Mouse (Mus musculus): ENCODE data around the gene BC030867.

BC030867 gene

DNA sequence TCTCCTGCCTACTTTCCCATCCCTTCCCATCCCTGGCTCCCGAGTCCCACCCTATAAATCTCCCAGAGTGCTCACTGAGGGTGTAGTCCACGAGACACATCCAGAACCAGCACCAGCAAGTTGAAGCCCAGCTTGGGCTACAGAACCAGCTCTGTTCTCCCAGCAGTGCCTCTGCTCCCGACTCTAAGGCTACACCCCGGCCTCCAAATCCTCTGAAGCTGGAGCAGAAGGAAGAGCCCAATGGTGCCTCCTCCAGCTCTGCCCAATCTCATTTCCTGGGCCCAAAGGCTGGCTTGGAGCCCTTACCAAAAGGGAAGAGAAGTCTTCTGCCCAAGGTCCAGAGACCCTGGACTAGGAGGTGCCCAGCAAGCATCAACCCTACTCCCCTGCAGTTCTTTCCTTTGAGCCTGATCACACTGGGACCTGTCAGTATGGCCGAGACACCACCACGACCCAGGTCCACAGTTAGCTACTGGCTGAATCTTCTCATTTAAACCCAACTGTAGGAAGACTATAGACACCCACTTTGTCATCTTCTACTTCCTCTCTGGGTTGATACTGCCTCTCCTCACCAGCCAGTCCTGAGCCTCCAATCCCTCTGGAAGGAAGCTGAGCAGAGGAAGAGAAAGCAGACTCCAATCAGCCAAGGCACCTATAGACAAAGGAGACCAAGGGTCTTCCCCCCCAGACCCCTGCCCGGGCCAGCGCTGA is 27.3 kb upstream of the BC030867 start:
- DNase-seq (ENCODE audit: low spot score), result no peak

DNA sequence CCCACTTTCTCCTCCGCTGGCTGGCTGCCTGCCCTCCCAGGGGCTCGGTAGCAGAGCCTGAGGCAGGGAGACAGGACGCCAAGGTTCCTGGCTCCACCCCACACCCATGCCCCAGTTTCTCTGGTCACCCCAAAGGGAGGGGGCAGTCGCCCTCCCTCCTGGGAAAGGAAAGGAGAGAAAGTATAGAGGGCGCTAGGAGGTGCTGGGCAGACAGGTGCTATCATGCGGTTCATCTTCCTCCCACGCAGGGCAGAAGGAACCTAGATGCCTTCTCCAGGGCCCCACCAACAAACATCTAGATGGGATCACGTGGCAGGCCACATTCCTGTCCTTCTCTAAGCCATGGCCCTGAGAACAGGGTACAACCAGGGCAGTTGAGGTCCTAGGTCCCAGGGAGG is 26.7 kb upstream of the BC030867 start:
- peak; percentile 9 for DNase-seq (ENCODE audit: low spot score)

DNA sequence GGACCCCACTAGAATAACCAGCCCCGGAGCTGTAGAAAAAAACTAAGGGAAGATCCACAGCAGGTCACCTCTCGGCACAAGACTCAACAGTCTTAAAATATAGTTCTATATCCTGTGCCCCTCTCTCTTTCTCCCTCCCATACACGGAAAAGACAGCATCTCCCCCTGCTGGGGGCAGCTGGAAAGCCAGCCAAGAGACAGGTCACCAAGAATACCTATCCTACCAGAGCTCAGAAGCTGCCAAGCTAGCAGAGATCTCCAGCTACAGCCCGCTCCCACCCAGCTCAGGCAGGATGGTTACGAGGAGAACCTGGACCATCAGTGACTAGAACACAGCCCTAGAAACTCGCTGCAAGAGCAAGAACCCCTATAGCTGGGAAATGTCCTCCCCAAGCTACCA is 25.5 kb upstream of the BC030867 start:
- DNase-seq (ENCODE audit: low spot score), result no peak

DNA sequence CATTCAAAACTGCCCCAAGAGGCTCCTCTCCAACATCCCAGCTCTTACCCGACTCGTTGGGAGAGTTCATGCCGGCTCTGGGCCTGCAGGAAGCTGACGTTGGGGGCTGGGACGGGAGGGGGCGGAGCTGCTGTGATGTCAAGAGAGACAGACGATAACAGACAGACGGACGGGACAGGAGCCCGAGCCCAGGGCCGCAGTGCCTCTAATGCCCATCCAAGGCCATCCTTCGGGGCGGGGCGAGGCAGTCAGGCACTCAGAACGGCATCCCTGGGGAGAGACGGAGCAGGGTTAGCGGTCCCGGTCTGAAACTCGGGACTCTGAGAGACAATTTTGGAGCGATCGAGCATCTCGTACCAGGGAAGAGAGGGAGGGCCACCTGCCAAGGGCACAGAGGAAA is 24.0 kb upstream of the BC030867 start:
- no peak for DNase-seq (ENCODE audit: low spot score)

DNA sequence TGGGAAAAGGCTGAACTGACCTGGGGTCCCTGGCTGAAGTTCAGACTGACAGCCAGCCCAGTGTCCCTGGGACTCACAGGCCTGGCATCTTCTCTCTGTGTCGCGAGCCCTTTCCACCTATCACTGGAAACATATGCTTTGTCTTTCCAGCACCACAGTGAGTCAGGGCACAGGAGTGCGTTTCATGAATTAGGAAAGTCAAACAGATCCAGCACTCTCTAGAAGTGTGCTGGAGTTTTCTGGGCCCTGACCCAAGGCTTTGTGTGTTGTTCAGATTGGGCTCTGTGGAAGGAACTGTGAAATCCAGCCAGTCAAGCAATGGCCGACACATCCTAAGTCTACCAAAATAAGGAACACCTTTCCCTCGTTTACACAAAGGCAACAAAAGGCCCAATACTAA is 23.5 kb upstream of the BC030867 start:
- DNase-seq (ENCODE audit: low spot score), result no peak

DNA sequence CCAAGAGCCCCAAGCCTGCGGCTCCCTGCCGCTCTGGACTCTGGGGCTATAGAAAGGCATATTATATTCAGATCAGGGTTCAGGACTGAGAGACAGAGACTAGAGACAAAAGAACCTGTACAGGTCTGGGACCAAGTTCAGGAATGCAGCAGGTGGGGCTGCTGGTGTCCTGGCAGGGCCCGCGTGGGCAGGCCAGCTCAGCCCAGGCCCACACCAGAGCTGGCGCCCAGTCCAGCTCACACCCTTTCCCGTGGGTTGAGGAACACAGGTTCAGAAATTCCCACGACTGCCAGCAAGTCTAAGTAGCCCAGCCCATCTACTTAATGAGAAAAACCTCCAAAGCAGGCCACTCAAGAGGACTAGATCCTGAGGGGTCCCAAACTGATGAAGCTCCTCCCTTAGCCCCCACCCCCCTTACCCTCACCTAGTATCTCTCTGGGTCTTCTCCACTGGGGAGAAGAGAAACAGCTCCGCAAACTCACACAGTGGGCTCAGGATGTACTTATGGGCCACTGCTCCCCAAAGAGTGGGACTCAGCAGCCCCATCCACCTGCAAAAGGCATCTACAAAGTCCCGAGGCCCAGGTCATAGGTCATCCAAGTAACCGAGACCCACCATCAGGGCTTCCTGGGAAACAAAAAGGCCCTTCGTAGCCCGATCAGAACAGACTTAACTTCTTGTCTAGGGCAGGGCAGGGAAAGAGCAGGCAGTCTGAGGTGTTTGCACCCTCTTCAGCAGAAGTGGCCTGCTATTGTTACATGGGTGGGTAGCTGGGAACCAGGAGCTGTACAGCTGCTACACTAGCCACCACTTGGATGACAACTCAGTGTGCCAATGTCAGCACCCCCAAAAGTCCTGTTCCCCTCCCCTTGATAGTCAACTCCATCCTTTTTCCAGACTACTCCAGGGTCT is 22.4 kb upstream of the BC030867 start:
- no peak for DNase-seq (ENCODE audit: low spot score)

DNA sequence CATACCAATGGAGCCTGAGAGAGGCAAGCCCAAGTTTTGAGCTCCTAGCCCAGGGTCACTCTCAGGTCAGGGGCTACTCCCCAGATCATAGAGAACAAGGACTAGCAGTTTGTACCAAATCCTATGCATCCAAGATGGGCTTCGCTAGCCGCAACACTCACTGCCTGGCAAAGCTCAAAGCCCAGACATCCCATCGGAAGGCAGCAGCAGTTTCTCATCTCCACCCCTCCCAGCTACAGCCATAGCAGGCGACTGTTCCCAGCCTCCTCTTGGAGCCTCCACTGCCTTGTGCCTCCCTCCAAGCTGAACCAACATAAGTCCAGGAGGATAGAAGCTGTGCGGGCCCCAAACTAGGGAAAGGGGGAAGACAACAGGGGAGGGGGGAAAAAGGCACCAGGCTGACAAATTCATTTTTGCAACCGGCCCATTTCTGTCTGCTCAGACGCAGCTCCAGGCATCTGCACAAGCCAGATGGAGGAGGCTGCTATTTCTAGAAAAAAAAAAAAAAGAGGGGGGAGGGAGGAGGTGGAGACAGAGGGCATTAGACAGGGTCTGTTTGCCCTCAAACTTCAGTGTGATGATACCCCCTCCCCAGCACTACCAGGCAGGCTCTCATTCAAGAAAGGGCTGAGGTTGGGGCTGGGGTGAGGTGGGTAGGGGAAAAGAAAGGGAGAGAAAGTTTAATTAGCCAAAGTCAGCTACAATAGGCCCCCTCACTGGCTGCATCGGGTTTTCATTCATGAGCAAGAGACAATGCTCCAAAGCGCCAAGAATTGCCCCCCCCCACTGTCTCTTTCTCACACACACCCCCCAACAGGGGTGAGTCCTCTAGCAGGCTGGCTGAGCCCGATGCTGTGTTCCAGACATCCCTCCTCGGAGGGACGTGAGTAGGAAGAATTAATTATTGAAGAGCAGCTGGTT is 21.2 kb upstream of the BC030867 start:
- DNase-seq (ENCODE audit: low spot score), result no peak

DNA sequence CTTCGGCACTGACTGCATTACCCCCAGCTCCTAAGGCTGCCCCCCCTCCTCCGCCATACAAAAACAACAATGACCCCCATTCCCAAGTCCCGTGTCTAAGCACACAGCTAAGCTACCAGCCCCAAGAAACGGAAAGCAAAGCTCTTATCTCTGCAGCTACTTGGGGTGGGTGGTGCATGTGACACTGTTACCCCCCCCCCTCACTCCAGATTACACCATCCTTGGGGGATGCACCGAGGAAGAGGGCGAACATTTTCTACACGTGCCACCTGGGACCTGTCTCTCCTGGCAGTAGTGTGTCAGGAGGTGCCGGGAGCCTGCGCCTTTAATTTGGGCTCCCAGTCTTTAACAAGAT is 20.5 kb upstream of the BC030867 start:
- DNase-seq (ENCODE audit: low spot score), result no peak

DNA sequence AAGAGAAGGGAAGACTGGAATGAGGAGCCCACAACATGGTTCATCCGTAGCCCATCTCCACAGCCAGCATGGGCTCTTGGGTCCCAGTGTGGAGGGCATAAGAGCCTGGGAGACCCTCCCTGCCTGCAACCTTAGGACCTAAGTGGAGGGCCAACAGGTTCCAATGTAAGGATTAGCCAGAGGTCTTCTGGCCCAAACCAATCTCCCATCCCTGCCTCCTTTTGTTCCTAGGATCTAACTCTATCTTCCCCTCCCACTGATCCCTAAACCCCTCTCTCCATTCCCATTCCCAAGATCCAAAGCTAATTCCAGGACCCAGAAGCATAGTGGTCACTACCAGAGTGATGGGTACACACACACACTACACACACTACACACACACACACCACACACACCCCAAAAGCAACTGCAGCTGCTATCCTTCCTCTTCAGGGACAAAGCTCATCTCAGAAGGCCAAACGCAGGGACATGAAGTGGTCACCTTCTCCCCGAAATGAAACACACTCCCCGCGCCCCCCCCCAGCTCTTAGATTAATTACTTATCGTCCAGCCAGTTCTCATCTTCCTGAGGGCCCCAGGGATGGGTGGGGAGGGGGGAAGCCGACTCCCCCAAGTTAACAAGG is 19.9 kb upstream of the BC030867 start:
- DNase-seq (ENCODE audit: low spot score), result no peak

DNA sequence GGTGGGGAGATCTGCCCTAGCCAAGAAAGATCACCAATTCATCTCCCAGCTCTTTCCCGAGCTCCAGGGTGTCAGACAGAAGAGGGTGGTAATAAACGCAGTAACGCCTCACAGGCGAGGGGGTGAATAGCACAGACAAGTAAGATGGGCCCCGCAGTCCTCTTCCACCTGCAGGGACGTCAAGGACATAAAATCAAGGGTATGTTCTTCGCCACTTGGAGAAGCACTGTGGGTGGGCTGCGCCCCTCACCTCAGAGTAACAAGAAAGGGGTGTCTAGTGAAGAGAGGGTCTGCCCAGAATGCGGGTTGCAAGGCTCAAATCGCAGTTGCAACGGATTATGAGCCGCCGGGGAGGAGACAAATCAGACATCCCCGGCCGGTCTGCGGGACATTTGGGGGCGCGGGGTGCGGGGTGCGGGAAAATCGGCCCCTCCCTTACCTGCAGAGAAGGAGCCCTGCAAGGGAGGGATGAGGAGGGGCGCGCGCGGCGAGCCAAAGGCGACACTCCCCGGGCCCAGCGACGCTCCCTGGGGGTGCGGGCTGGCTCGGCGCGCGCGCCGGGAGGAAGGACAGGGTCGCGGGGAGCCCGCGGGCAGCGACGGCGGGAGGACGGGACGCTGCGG is 19.2 kb upstream of the BC030867 start:
- DNase-seq (ENCODE audit: low spot score), result no peak

DNA sequence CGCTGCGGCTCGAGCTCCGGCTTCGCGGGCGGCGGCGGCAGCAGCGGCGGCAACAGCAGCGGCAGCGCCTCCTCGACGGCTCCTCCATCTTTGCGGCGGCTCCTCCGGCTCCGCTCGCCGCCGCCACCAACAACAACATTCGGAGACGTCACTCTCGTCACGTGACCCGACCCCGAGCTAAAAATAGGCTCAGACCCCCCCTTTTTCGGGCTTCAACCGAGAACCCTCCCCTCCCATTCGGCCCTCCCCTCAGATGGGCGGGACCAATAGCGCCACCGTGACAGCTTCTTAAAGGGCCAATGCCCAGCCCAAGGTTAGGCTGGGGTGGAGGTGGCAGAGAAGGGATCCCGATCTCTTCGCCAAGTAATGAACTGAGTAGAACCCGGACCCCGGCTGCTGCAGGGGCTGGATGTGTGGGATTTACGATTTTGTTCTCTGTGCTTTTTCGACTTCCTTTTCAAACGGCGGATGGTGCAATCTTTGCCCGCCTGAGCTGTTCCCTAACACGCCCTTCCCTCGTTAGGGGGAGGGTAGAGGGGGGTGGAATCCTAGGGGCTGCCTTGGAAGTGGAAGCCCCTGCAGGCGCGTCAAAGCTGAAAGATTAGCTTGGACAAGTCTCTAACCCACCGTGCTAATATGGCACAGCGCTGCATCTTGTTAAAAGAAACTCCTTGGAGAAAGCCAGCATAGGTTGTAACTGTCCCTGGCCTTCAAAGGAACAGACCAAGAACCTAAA is 18.5 kb upstream of the BC030867 start, which contains the start of gene Hdac5:
TSS of gene Hdac5 (minus strand) at position 161 of the 736 bp plus-strand sequence.
- peak; percentile 92 for DNase-seq (ENCODE audit: low spot score)

DNA sequence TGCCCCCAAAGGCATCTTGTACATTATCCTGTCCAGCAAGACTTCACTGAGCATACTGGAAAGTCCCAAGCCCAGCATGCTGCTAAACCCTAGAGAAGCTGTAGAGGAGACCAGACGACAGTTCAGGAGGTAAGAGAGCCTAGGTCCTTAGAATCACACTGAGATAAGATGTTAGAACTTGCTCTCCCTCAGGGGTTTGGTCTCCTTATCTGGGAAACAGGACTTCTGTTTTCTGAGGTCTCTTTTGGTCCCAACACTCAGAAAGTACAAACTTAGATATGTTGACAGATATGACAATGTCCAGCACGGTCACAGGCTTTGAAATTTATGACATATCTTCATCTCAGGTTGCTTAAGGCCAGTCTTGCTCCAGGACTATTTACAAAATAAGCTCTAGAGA is 12.7 kb upstream of the BC030867 start:
- DNase-seq (ENCODE audit: low spot score), result no peak

DNA sequence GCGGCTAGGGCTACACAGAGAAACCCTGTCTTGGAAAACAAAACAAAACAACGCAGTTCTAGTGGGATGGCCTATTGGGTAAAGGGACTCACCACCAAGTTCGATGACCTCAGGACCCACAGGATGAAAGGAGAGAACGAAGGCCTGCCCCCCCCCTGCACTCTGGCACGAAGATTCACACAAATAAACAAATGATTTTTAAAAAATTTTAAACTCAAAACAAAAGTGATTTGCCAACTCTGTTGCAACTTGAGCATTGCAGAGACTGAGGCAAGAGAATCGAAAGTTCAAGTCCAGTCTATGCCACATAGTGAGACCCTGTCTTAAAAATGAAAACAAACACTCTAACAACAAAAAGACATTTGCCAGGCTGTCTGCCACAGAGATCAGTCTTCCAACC is 8.0 kb upstream of the BC030867 start:
- no peak for DNase-seq (ENCODE audit: low spot score)

DNA sequence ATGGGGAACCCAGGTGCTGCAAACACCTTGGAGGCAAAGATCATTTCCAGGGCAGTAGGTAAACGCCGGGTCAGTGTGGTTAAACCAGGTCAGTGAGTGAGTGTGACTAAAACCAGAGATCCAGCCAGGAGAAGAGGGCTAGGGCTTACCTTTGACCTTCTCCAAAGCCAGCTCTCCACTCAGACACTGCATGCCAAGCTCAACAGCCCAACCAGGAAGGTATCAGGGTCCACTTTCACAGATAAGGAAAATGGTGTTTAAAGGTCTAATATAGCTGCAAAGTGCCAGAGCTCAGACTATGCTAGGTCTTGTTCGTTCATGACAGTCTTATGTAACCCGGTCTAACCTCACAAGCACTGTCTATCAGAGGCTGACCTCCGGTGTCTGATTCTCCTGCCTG is 7.4 kb upstream of the BC030867 start:
- no peak for DNase-seq (ENCODE audit: low spot score)

DNA sequence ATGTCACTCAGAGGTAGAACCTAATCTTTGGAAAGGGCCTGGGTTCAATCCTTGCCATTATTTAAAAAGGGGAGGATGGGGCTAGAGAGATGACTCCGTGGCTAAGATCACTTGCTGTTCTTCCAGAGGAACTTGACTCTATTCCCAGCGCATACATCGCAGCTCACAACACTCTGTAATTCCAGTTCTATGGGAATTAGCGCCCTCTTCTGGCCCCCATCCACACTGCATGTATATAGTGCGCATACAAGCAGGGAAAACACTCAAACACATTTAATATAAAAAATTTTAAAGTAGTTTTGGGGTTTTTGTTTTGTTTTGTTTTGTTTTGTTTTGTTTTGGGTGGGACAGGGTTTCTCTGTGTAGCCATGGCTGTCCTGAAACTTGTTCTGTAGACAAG is 6.8 kb upstream of the BC030867 start:
- DNase-seq (ENCODE audit: low spot score), result no peak

DNA sequence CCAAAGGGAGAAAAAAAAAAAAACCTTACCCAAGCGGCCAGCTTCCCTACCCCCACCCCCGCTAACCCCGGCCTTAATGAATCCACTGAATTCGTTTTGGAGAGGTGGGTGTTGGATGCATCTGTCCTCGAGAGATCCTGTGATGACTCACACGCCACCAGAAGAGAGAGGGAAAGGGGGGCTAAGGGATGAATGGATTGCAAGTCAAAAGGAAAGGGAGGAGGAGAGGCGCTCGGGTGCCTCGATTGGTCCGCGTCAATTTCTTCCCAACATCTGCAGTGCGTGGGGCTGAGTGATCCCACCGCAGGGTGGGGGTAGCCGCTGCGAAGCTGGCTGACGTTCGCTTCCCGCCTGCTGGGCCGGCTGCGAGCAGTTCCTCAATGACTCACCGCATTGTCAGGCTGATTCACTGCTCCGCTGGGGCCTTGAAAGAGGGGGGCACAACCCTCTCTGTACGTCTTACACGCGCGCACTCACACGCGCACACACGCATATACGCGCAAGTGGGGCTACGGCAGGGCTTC is 3.7 kb upstream of the BC030867 start:
- DNase-seq (ENCODE audit: low spot score), result no peak

DNA sequence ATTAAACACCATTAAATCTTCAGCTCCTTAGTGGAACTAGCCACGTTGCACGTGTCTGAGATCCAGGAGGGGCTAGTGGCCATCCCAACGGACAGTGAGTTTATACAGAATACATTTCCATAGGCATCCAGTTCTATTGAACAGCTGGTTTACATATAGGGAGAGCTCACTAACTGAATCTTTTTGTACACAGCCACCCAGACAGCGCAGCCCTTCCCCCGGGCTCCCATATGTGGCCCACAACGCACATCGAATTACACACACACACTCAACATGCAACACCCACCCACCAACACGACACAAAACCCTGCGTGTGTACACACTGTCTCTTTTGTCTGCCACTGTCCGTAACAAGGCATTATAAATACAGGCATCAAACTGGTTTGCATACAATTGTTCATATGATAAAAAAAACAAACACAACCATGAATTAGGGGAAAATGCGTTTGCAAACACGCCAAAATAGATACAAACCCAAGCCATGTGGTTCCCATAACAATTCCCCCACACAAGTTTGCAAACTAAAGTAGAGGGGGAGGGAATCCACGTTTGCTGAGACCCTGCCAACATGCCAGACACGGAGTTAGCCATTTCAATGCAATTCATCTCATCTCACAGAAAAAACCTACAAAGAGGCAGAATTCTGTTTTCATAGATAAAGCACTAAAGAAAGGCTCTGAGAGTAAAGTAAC is 3.0 kb upstream of the BC030867 start:
- DNase-seq (ENCODE audit: low spot score), result no peak

DNA sequence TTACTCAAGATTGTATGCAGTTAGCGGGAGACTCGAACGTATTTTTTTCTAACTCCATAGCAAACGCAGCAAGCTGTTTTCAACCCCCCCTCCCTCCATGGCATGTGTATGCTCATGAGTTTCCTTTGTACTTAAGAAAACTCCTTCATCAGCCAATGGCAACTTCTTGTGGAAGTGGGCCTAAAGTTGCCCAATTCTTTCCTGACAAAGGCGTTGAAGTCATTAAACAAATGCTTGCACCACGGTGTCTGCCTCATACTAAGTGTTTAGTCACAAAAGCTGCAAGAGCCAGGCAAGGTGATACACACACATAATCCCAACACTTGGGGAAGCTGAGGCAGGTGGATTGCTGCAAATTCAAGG is 2.4 kb upstream of the BC030867 start:
- DNase-seq (ENCODE audit: low spot score), result no peak

DNA sequence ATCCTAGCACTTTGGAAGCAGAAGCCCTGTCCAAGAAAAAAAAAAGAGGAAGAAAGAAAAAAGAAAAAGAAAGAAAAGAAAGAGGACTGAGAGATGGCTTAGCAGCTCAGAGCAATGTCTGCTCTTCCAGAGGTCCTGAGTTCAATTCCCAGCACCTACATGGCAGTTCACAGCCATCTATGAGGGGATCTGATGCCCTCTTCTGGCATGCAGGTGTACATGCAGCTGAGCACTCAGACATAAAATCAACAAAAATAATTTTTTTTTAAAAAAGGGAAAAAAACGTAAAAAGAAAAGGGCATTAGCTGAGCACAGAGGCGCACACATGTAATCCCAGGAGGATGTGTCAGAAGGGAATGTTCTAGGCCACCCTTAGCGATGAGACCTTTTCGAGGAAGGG is 1.8 kb upstream of the BC030867 start:
- DNase-seq (ENCODE audit: low spot score), result no peak
